Mouse (Mus musculus) embryonic facial prominence, embryonic 15.5 days (tissue): ENCODE data around the gene Samt3. TPM values are rescaled to one million over a fixed set of nuclear protein-coding genes. Genes with fewer than 3 reads are reported as not detected.

Experiments
- ATAC-seq: fragments of 200-750 bp; cut with Nextera tagmentation; 2 replicates; pipeline ENCODE4 v1.8.0; 2017; ENCODE audit warnings: low read depth, moderate TSS enrichment; ENCODE audit not compliant: insufficient number of reproducible peaks, low FRiP score, low TSS enrichment
- H3K27ac ChIP-seq: fragments of 300-500 bp; sonication (generic); replicated peaks from 2 replicates; pipeline ENCODE4 v1.5.1; 2015; ENCODE audit warnings: mild to moderate bottlenecking, inconsistent platforms
- H3K27me3 ChIP-seq: fragments of 300-500 bp; sonication (generic); 2 replicates; pipeline ENCODE4 v1.6.1; 2015; ENCODE audit warnings: inconsistent platforms
- H3K36me3 ChIP-seq: fragments of 300-500 bp; sonication (generic); 2 replicates; pipeline ENCODE4 v1.6.1; 2015; ENCODE audit warnings: mild to moderate bottlenecking, inconsistent platforms
- H3K4me1 ChIP-seq: fragments of 300-500 bp; sonication (generic); 2 replicates; pipeline ENCODE4 v1.6.1; 2015; ENCODE audit warnings: inconsistent platforms
- H3K4me2 ChIP-seq: fragments of 300-500 bp; sonication (generic); replicated peaks from 2 replicates; pipeline ENCODE4 v1.6.1; 2015; ENCODE audit warnings: mild to moderate bottlenecking, inconsistent platforms
- H3K4me3 ChIP-seq: fragments of 300-500 bp; sonication (generic); replicated peaks from 2 replicates; pipeline ENCODE4 v1.5.1; 2015; ENCODE audit warnings: mild to moderate bottlenecking, inconsistent platforms
- H3K9ac ChIP-seq: fragments of 300-500 bp; sonication (generic); 2 replicates; pipeline ENCODE4 v1.6.1; 2015; ENCODE audit warnings: inconsistent platforms
- H3K9me3 ChIP-seq: fragments of 300-500 bp; sonication (generic); replicated peaks from 2 replicates; pipeline ENCODE4 v1.6.1; 2016; ENCODE audit warnings: inconsistent platforms
- WGBS: fragments of 180-500 bp; shearing (Covaris S2); methylation state at CpG from one replicate; pipeline ENCODE4 v1.1.7; 2015; 5-methylcytosine and 5-hydroxymethylcytosine counted together
- polyA plus RNA-seq: library from polyadenylated mRNA; unstranded; fragments of >200 nt; fragmentation: Nextera tagmentation; extraction: Ambion mirVana; gene quantifications from 2 replicates; pipeline ENCODE4 v1.2.1, GENCODE M21; 2015

The Samt3 gene
- polyA plus RNA-seq: not detected in 2 replicates

DNA sequence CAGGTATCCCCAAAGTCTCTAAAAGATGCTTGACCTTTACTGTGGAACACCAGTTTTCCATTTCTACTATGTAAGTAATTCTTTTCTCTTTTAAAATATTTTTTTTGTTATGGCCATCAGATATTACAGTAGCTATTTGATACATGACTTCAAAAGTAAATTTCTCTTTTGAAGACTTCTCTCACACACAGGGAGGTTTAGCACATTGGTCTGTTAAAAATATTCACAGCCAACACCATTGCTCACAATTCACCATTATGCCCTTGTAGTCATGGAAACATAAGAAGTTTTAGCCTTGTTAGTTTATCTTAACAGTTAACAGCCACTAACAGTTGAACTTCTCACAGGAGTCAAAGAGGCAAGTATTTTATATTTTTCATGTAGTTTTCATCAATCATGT is at the start of gene Samt3:
Gene Samt3 (plus strand): TSS at position 301 of the 400 bp plus-strand sequence.
- H3K27ac ChIP-seq: no peak within 1 kb of the TSS
- H3K4me2 ChIP-seq: no peak within 1 kb of the TSS
- H3K36me3 ChIP-seq: no peaks in the 10 kb centered on the region
- H3K27me3 ChIP-seq: no peaks in the 10 kb centered on the region; the same call in 1 of the 2 replicates
- ATAC-seq: no peak
- no peak within 1 kb of the TSS for H3K9ac ChIP-seq
- no peaks in the 10 kb centered on the region for H3K9me3 ChIP-seq
- H3K4me1 ChIP-seq: no peaks in the 10 kb centered on the region
- no peak within 1 kb of the TSS for H3K4me3 ChIP-seq

DNA sequence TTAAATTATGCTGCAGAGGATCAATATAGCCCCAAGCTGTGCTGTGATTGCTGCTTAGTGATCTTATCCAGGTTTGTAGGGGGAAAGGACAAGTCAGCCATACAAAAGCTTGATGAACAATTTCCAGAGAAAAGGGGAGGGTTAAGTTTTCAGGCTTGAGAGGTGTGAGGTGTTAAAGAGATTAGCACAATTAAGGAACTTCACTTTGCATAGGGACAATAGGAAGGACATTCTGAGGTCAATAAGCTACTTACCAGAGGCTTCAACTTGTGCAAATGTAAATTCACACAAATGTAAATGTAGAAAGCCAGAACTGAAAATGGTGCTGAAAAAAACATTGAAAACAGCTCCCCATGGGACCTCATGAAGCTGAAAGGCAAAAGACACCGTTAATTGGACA is 27.4 kb upstream of the Samt3 start:
- no peaks in the 10 kb centered on the region for H3K27me3 ChIP-seq
- H3K4me1 ChIP-seq: no peaks in the 10 kb centered on the region
- H3K9me3 ChIP-seq: no peaks in the 10 kb centered on the region
- H3K36me3 ChIP-seq: no peaks in the 10 kb centered on the region
- WGBS: 54% methylated on average over 1 of the region's 1 CpGs
- H3K27ac ChIP-seq: no peak overlapping the region
- no peak for ATAC-seq
- H3K9ac ChIP-seq: no peak overlapping the region
- no peak overlapping the region for H3K4me3 ChIP-seq
- no peak overlapping the region for H3K4me2 ChIP-seq

DNA sequence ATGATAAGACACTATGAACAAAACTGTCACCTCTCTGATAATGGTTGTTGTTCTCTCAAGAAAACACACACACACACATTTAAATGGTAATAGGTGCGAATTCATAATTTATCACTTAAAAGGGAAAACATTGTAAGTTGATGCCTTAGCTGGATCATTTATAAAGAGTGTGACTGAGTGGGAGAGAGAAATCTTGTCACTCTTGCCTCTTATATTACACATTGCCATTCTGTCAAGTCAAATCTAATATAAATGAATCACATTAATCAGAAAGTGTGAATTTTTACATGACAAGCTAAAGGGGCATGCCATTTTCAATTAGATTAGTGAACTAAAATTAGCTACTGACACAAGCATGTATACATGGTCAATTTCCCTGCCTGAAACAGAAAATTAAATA is 44.7 kb downstream of the Samt3 start:
- no peak overlapping the region for H3K9ac ChIP-seq
- H3K36me3 ChIP-seq: no peaks in the 10 kb centered on the region
- no peaks in the 10 kb centered on the region for H3K9me3 ChIP-seq
- no peak overlapping the region for H3K4me2 ChIP-seq
- WGBS: 87% methylated on average over 1 of the region's 1 CpGs
- H3K27ac ChIP-seq: no peak overlapping the region
- H3K4me1 ChIP-seq: no peaks in the 10 kb centered on the region
- H3K27me3 ChIP-seq: peaks cover 3% of the 10 kb centered on the region; the same call in 1 of the 2 replicates
- H3K4me3 ChIP-seq: no peak overlapping the region
- ATAC-seq: no peak

Other genes starting within 250 kb of the Samt3 start
- 0.09 and 0.34 TPM in 2 replicates for gene 5430427O19Rik, start 173.8 kb upstream of the Samt3 start, polyA plus RNA-seq
- gene Nr0b1, start 147.6 kb downstream of the Samt3 start, polyA plus RNA-seq: 0.20 TPM in 1 of 2 replicates, not detected in the other